Comparison of ENCODE assay signal across 16 mouse cellular contexts in genomic region chr7:40212576-40212975, GRCm38 (mm10).
"Had no signal": no experiment of that assay in that cellular context is flagged by ENCODE, and none has a peak within 500 bp of the region (broad histone marks: within the 10 kb centered on the region; RNA-seq: fewer than 3 reads in every experiment).

No protein-coding gene starts in this region.

- H3K4me3 ChIP-seq: neural tube, embryonic 12.5 days; neural tube, embryonic 13.5 days; neural tube, embryonic 15.5 days; stomach, embryonic 15.5 days had no signal

- H3K27ac ChIP-seq: neural tube, embryonic 12.5 days; neural tube, embryonic 13.5 days; neural tube, embryonic 15.5 days; stomach, embryonic 15.5 days; stomach, postnatal 0 days had no signal

- H3K9me3 ChIP-seq: neural tube, embryonic 12.5 days; neural tube, embryonic 13.5 days; neural tube, embryonic 15.5 days; stomach, embryonic 15.5 days had no signal

- H3K9ac ChIP-seq: neural tube, embryonic 12.5 days; neural tube, embryonic 13.5 days; neural tube, embryonic 15.5 days; stomach, embryonic 15.5 days had no signal

- H3K27me3 ChIP-seq: neural tube, embryonic 12.5 days; neural tube, embryonic 13.5 days; neural tube, embryonic 15.5 days; stomach, embryonic 15.5 days had no signal

- H3K36me3 ChIP-seq: neural tube, embryonic 12.5 days; neural tube, embryonic 13.5 days; neural tube, embryonic 15.5 days; stomach, embryonic 15.5 days had no signal

- H3K4me1 ChIP-seq: neural tube, embryonic 12.5 days; neural tube, embryonic 13.5 days; neural tube, embryonic 15.5 days; stomach, embryonic 15.5 days had no signal

- DNase-seq: retina, postnatal 1 day; right cerebral cortex, adult 18-20 months; right cerebral cortex, postnatal 25 days; right cerebral cortex, postnatal 4 days; spleen, adult 18-20 months; thymus, adult 18-20 months; thymus, adult 2 months; thymus, postnatal 14 days; thymus, postnatal 25 days; thymus, postnatal 36 days; thymus, postnatal 4 days had no signal
